Mouse (Mus musculus) T-helper 1 cell (primary cell): ENCODE data around the gene D130043K22Rik.

Source experiments
- in situ Hi-C: fragments of 300-600 bp; cut with MboI, MseI; formaldehyde crosslinking; loops from one replicate; pipeline ENCODE4 v1.15.1; 2025; ENCODE audit warnings: high pct_unique_total_duplicates

Gene D130043K22Rik

GRCm38 (mm10) chr13:24945567-24945966 is 100.6 kb downstream of the D130043K22Rik start:
- in situ Hi-C loops, result no loop called here

- in situ Hi-C loops, result no loop called here
Measured at GRCm38 (mm10) chr13:24947158-24947557, 102.2 kb downstream of the D130043K22Rik start.

GRCm38 (mm10) chr13:24948870-24949269 is 103.9 kb downstream of the D130043K22Rik start:
- in situ Hi-C loops, result no loop called here
